Mouse (Mus musculus): Measurements from ENCODE around the gene Duox1. TPM values are rescaled to one million over a fixed set of nuclear protein-coding genes. Genes with fewer than 3 reads are reported as not detected.

The Duox1 gene
- total RNA-seq (2021): under 1 TPM; 0.15 to 0.26 TPM

- intact Hi-C loops (cut with DNase I): no loop called here
- DNase-seq (ENCODE audit: extremely low spot score in 1 of 2, low spot score in 2 of 2): no peak
These were observed at the start of gene Duox1 for GRCm38 (mm10) chr2:122315372-122315771. Duox1 (plus strand) TSS chr2:122315672.

GRCm38 (mm10) chr2:122266407-122267193, 48.9 kb upstream of the Duox1 start:
- no peak for DNase-seq (ENCODE audit: extremely low spot score in 1 of 2, low spot score in 2 of 2)
- intact Hi-C loops (cut with DNase I): no loop called here

- intact Hi-C loops (cut with DNase I): no loop called here
- no peak for DNase-seq (ENCODE audit: extremely low spot score in 1 of 2, low spot score in 2 of 2)
These were observed 36.7 kb upstream of the Duox1 start for GRCm38 (mm10) chr2:122278769-122279168.

GRCm38 (mm10) chr2:122284091-122284490, 31.4 kb upstream of the Duox1 start:
- DNase-seq (ENCODE audit: extremely low spot score in 1 of 2, low spot score in 2 of 2): no peak
- intact Hi-C loops (cut with DNase I): no loop called here

GRCm38 (mm10) chr2:122286137-122286536, 29.3 kb upstream of the Duox1 start:
- DNase-seq (ENCODE audit: extremely low spot score in 1 of 2, low spot score in 2 of 2): no peak
- intact Hi-C loops (cut with DNase I): no loop called here

- no peak for DNase-seq (ENCODE audit: extremely low spot score in 1 of 2, low spot score in 2 of 2)
- intact Hi-C loops (cut with DNase I): no loop called here
These were observed 20.6 kb upstream of the Duox1 start for GRCm38 (mm10) chr2:122294916-122295315.

- intact Hi-C loops (cut with DNase I): no loop called here
These were observed 18.0 kb upstream of the Duox1 start for GRCm38 (mm10) chr2:122297271-122298095.

GRCm38 (mm10) chr2:122298096-122298499, 17.4 kb upstream of the Duox1 start, which contains the start of gene Duox2:
Duox2 (minus strand) TSS chr2:122298449.
- intact Hi-C loops (cut with DNase I): no loop called here
- no peak for DNase-seq (ENCODE audit: extremely low spot score in 1 of 2, low spot score in 2 of 2)

More at GRCm38 (mm10) chr2:122297271-122298095, 18.0 kb upstream of the Duox1 start:
- no peak for DNase-seq (ENCODE audit: extremely low spot score in 1 of 2, low spot score in 2 of 2)

- intact Hi-C loops (cut with DNase I): no loop called here
- no peak for DNase-seq (ENCODE audit: extremely low spot score in 1 of 2, low spot score in 2 of 2)
These were observed 16.6 kb upstream of the Duox1 start, which contains the start of gene Duoxa2 for GRCm38 (mm10) chr2:122298596-122299490. Duoxa2 (plus strand) TSS chr2:122298900.

- DNase-seq (ENCODE audit: extremely low spot score in 1 of 2, low spot score in 2 of 2): no peak
- intact Hi-C loops (cut with DNase I): loop anchor here (5.0 to 10.0 kb wide), 2 partner anchors 108 to 255 kb away; no protein-coding TSS in a partner anchor
These were observed 15.4 kb upstream of the Duox1 start for GRCm38 (mm10) chr2:122299911-122300655.

- intact Hi-C loops (cut with DNase I): loop anchor here (5.0 to 10.0 kb wide), 2 partner anchors 108 to 254 kb away; no protein-coding TSS in a partner anchor
- DNase-seq (ENCODE audit: extremely low spot score in 1 of 2, low spot score in 2 of 2): no peak
These were observed 14.8 kb upstream of the Duox1 start for GRCm38 (mm10) chr2:122300656-122301020.

GRCm38 (mm10) chr2:122301081-122301920, 14.2 kb upstream of the Duox1 start:
- DNase-seq (ENCODE audit: extremely low spot score in 1 of 2, low spot score in 2 of 2): peak in 1 of 2 experiments; percentile 64
- intact Hi-C loops (cut with DNase I): loop anchor here (5.0 to 10.0 kb wide), 2 partner anchors 109 to 254 kb away; no protein-coding TSS in a partner anchor

- intact Hi-C loops (cut with DNase I): loop anchor here (5.0 to 10.0 kb wide), 2 partner anchors 110 to 253 kb away; no protein-coding TSS in a partner anchor
- DNase-seq (ENCODE audit: extremely low spot score in 1 of 2, low spot score in 2 of 2): no peak
These were observed 13.4 kb upstream of the Duox1 start for GRCm38 (mm10) chr2:122301921-122302573.

- intact Hi-C loops (cut with DNase I): loop anchor here (5.0 to 10.0 kb wide), 2 partner anchors 110 to 252 kb away; no protein-coding TSS in a partner anchor
- DNase-seq (ENCODE audit: extremely low spot score in 1 of 2, low spot score in 2 of 2): peak; percentile 51 to 67
These were observed 12.8 kb upstream of the Duox1 start for GRCm38 (mm10) chr2:122302574-122303241.

GRCm38 (mm10) chr2:122304544-122304943, 10.9 kb upstream of the Duox1 start:
- intact Hi-C loops (cut with DNase I): loop anchor here (5.0 to 10.0 kb wide), 2 partner anchors 112 to 250 kb away; no protein-coding TSS in a partner anchor
- DNase-seq (ENCODE audit: extremely low spot score in 1 of 2, low spot score in 2 of 2): no peak

Data from left cerebral cortex, postnatal 10 days (tissue).